Mouse (Mus musculus) testis, postnatal 14 days (tissue): ENCODE data around the gene Ssrp1.

Experiments
- DNase-seq: peaks from one replicate; pipeline ENCODE4 v3.0.0; 2021; ENCODE audit warnings: low spot score

Gene Ssrp1

DNA sequence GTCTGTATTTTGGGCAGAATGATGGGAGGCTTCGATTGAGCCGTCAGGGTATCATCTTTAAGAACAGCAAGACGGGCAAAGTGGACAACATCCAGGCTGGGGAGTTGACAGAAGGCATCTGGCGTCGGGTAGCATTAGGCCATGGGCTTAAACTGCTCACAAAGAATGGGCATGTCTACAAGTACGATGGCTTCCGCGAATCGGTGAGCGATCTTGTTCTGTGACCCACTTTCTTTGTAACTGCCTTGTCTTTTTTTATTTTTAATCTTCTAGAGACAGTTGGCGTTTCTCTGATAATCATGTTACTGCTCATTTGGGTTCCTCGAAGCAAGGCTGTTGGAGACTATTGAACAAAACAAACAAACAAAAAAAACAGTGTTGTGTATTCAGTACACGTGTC is 1.3 kb downstream of the Ssrp1 start:
- DNase-seq, result no peak

DNA sequence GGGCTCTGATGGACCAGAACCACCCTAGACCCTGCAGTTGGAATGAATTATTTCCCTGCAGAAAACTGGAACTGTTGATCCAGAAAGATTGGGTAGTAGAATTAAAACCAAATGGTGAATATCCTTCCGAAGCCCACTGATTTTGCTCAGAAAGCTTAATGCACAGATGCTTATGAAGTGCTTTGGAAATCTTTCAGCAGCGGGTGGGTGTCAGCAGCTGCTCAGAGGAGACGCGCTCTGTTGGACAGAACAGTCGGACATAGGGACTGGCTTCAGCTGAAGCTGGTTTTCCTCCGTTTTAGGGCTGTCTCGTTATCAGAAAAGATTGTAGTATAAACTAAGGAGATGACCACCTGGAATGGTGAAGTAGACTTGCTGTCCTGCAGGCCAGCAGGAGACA is 6.6 kb downstream of the Ssrp1 start:
- DNase-seq, result no peak

DNA sequence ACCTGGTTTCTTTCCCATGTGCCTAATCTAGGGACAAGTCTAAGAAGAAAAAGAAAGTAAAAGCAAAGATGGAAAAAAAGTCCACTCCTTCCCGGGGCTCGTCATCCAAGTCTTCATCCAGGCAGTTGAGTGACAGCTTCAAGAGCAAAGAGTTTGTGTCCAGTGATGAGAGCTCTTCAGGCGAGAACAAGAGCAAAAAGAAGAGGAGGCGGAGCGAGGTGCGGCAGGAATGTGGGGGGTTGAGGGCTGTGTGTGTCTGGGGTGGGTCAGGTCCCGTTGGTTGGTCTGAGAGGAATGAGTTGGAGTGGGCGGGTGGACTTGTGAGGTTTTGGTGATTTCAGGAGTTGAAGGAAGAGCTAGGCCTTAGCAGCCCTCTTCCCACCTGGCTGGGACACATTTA is 9.2 kb downstream of the Ssrp1 start:
- no peak for DNase-seq

GRCm38 (mm10) chr2:85047081-85047480 is 10.0 kb downstream of the Ssrp1 start:
- DNase-seq, result peak; percentile 37

GRCm38 (mm10) chr2:85047596-85048167 is 10.6 kb downstream of the Ssrp1 start, which contains the start of gene Tnks1bp1:
Tnks1bp1 (plus strand) TSS chr2:85048022.
- DNase-seq, result peak; percentile 92

GRCm38 (mm10) chr2:85048168-85048751 is 11.2 kb downstream of the Ssrp1 start:
- peak; percentile 73 for DNase-seq

GRCm38 (mm10) chr2:85049277-85049676 is 12.2 kb downstream of the Ssrp1 start:
- no peak for DNase-seq

DNA sequence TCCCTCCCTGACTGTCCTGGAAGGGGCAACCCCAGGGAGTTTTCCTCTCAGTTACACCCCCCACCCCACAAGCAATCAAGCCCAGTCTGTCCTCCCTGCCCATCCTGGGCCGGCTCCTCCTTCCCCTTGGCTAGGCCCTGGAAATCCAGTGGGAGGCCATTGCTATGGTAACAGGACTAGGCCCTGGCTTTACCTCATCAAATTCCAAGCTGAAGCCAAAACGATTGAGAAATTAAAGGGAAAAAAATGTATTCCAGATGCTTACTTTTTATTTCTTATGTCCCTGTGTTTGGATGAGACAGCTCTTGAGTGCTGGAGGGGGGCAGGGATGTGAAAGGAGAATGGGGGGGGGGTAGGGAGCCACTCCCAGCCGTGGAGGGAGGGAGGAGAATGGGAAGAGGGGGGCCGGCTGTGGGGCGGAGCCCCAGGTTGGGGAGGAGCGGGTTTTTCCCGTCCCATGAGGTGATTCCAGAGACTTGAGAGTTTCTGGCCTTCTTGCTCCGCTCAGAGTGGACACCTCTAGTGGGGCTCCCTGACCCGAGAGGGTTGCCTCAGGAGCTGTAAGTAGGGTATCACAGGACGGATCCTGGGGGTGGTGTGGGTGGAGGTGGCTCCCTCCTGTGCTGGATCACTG is 13.1 kb downstream of the Ssrp1 start:
- DNase-seq, result peak; percentile 65

- DNase-seq, result no peak
Measured at GRCm38 (mm10) chr2:85050746-85051145, 13.7 kb downstream of the Ssrp1 start.

GRCm38 (mm10) chr2:85053192-85053816 is 16.3 kb downstream of the Ssrp1 start:
- no peak for DNase-seq

GRCm38 (mm10) chr2:85056711-85057110 is 19.7 kb downstream of the Ssrp1 start:
- DNase-seq, result no peak

- no peak for DNase-seq
Measured at GRCm38 (mm10) chr2:85059677-85060076, 22.6 kb downstream of the Ssrp1 start.

GRCm38 (mm10) chr2:85060591-85061060 is 23.6 kb downstream of the Ssrp1 start:
- DNase-seq, result peak; percentile 44

GRCm38 (mm10) chr2:85061107-85061541 is 24.1 kb downstream of the Ssrp1 start:
- DNase-seq, result no peak

DNA sequence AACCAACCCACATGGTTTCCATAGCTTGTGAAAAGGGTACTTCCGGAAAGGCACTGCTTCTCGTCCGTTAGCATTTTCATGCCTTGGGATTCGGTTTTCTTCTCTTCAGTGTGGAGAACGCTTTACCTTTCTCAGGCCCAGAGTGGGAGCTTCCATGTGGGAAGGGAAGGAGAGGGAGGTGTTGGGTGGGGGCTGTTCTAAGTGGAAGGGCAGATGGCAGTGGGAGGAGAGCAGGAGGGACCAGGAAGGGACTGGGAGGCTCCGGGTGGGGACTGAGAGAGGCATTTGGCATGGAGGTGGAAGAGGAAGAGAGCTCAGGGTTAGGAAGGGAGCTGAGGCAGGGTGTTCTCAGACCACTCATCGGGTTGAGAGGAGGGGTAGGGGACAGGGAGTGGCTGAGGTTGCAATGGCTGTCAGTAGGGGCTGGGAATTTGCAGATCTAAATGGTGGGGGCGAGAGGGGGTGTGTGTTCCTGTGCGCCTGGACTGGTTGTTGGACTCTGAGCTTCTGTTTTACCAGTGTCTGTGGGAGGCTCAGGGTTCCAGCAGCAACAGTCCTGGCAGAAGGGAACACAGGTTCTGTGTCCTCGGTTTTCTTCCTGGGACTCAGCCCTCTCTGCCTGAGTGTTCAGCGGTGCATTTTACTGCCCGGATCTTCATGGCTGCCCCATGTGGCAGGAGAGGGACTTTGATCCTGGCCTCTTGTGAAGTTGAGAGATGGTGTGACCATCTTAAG is 28.3 kb downstream of the Ssrp1 start:
- no peak for DNase-seq

GRCm38 (mm10) chr2:85066937-85067336 is 29.9 kb downstream of the Ssrp1 start:
- no peak for DNase-seq

GRCm38 (mm10) chr2:85067903-85068625 is 31.0 kb downstream of the Ssrp1 start:
- DNase-seq, result no peak

- no peak for DNase-seq
Measured at GRCm38 (mm10) chr2:85068626-85069025, 31.6 kb downstream of the Ssrp1 start.

DNA sequence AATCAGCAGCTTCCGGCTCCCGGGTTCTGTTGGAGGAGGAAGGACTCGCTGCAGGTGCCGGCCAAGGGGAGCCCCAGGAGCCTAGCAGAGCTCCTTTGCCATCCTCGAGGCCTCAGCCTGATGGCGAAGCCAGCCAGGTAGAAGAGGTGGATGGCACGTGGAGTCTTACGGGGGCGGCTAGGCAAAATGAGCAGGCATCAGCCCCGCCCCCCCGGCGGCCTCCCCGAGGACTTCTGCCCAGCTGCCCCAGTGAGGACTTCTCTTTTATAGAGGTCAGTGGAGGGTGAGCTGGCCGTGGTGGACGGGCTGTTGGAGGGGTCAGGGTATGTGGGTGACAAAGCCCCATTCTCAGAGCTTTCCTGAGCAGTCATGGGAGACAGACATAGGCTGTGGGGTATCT is 33.1 kb downstream of the Ssrp1 start:
- no peak for DNase-seq

DNA sequence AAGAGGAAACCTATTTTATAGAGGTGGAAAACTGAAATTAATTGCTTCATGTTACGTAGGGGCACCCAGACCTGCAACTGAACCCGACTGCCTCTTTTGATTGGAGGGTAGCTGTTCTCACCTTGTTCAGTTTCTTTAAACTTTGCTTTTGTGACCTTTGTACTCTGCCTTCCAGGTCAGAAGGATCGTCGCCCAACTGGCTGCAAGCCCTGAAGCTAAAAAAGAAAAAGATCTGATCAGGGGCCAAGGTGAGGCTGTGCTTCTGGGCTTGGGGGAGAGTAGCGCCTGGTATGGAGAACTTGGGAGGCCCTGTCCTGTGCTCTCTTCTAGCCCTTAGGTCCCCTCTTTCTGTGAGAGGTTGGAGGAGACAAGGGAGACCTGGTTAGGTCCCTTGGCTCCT is 34.9 kb downstream of the Ssrp1 start:
- DNase-seq, result no peak

GRCm38 (mm10) chr2:85073751-85074150 is 36.7 kb downstream of the Ssrp1 start:
- DNase-seq, result no peak
